Mouse (Mus musculus): ENCODE measurements around the gene Pom121. TPM values are rescaled to one million over a fixed set of nuclear protein-coding genes. Genes with fewer than 3 reads are reported as not detected.
"Not testable (repeated sequence)": the region's sequence is repeated elsewhere in the genome, so short reads cannot be mapped to it uniquely, and the experiment has no call there.

Gene Pom121
- total RNA-seq, 4 experiments from 2014 or later: 40.9 to 47.1 (median 44.0) TPM

- not testable (repeated sequence) for DNase-seq (ENCODE audit: low spot score in 2 of 2)
These were observed 25.1 kb downstream of the Pom121 start for GRCm38 (mm10) chr5:135369196-135369595.

DNA sequence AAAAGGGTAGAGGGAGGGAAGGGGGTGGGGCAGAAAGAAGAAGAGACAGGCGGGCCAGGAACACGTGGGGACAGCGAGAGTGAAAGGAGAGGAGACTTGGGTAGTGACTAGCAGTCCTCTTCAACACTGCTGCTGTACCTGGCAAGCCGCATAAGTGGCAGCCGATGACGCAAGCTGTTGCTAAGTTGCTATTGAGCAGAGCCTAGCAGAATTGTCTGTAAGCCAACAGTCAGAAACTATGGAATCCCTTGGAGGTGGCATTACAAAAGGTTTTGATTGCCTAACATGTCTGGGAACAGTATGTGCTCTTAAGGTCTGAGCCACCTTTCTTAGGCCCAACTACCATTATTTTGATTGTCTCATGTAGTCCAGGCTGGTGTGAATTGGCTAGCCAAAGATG is 26.0 kb downstream of the Pom121 start:
- no peak for DNase-seq (ENCODE audit: low spot score in 2 of 2)

DNA sequence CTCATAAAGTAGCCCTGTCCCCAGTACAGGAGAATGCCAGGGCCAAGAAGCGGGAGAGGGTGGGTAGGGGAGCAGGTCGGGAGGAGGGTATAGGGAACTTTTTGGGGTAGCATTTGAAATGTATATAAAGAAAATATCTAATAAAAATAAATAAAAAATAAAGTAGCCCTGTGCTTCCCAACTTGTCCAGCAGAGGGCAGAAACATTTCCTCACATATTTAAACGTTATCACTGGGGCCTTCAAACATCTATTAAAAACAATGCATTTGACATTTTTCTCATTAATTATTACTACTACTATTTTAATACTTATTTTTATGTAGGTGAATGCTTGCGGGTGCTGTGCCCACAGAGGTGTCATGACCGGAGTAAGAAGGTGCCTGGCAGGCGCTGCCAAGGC is 26.5 kb downstream of the Pom121 start:
- DNase-seq (ENCODE audit: low spot score in 2 of 2): no peak

DNA sequence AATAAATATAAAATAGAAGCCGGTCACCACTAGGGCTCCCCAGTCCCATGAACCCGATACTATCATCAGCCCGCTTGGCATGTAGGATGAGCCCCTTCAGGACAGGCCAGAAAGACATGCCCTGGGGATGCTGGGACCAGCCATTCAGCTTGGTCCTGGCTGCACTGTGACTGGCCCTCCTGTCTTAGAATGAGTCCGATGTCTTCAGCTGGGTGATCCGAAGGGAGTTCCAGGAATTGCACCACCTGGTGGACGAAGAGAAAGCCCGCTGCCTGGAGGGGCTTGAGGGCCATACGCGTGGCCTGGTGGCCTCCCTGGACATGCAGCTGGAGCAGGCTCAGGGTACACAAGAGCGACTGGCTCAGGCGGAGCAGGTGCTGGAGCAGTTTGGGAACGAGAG is 30.8 kb downstream of the Pom121 start:
- no peak for DNase-seq (ENCODE audit: low spot score in 2 of 2)

DNA sequence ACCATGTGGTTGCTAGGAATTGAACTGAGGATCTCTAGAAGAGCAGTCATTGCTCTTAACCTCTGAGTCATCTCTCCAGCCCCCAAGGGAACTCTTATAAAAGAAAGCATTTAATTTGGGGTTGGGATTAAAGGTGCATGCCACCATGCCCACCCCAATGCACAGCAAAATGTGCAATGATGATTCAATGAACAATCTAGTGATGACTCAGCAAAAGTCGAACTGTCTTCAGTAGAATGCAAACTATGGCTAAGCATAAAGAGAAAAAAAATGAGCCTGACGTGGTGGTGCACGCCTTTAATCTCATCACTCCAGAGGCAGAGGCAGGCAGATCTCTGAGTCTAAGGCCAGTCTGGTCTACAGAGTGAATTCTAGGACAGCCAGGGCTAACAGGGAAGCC is 31.8 kb downstream of the Pom121 start:
- DNase-seq (ENCODE audit: low spot score in 2 of 2): no peak

- no peak for DNase-seq (ENCODE audit: low spot score in 2 of 2)
These were observed 34.6 kb downstream of the Pom121 start for GRCm38 (mm10) chr5:135359772-135360171.

GRCm38 (mm10) chr5:135357556-135357955 is 36.8 kb downstream of the Pom121 start:
- DNase-seq (ENCODE audit: low spot score in 2 of 2): no peak

DNA sequence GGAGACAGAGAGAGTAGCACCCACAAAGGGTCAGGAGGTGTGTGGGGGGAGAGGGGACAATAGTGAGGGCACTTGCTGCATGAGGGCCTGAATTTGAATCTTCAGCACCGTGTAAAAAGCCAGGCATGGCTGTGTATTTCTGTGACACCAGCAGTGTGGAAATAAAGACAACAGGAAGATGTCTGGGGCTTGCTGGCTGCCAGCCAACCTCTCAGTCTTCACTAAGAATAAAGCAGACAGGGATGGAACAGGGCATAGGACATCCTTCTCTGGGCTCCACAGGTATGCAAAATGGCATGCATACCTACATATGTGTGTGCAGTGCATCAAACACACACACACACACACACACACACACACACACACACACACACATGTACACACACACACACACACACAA is 38.3 kb downstream of the Pom121 start:
- DNase-seq (ENCODE audit: low spot score in 2 of 2): no peak

GRCm38 (mm10) chr5:135353564-135353963 is 40.8 kb downstream of the Pom121 start:
- DNase-seq (ENCODE audit: low spot score in 2 of 2): no peak

DNA sequence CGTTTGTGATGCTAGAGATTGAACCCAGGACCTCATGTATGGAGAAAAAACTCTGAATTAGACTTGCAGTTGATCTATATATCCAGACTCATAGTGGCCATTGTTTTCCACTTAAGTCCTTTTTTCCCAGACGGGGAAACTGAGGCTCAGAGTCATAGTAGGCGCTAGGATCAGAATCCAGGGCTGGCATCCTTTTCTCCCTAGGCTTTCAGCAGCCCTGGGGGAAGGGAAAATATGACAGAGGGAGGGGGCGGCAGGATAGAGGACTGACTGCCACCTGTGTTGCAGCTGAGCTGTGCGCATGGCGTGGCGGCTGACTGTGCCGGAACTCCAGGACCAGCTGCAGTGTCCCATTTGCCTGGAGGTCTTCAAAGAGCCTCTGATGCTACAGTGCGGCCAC is 41.4 kb downstream of the Pom121 start, which contains the start of gene Trim50:
Gene Trim50 (plus strand): TSS at position 301 of the 400 bp plus-strand sequence.
- DNase-seq (ENCODE audit: low spot score in 2 of 2): no peak

- DNase-seq (ENCODE audit: low spot score in 2 of 2): no peak
These were observed 42.7 kb downstream of the Pom121 start for GRCm38 (mm10) chr5:135351606-135352005.

GRCm38 (mm10) chr5:135349862-135350261 is 44.5 kb downstream of the Pom121 start, which contains the start of gene Fkbp6:
Gene Fkbp6 (minus strand): TSS chr5:135350044.
- DNase-seq (ENCODE audit: low spot score in 2 of 2): no peak

- DNase-seq (ENCODE audit: low spot score in 2 of 2): no peak
These were observed 46.8 kb downstream of the Pom121 start for GRCm38 (mm10) chr5:135347511-135348011.

- no peak for DNase-seq (ENCODE audit: low spot score in 2 of 2)
These were observed 47.9 kb downstream of the Pom121 start for GRCm38 (mm10) chr5:135346430-135346829.

GRCm38 (mm10) chr5:135345989-135346388 is 48.4 kb downstream of the Pom121 start:
- DNase-seq (ENCODE audit: low spot score in 2 of 2): no peak

DNA sequence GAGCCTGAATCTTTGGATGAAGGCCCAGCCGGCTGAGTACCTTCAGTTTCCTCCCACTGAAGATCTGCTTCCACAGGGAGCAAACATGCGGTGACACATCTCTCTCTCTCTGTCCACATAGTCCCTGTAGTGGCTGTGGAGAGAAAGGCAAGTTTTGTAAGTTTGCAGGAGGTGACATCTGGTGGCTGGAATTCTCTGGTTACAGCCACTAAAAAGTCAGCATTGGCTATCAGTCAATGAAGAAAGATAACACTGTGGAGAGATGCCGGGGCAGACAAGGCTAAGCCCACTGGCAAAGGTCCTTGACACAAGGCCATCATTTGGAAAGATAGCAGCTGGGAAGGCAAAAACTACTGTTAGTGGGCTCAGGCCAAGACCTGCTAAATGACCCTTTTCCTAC is 56.8 kb downstream of the Pom121 start:
- no peak for DNase-seq (ENCODE audit: low spot score in 2 of 2)

DNA sequence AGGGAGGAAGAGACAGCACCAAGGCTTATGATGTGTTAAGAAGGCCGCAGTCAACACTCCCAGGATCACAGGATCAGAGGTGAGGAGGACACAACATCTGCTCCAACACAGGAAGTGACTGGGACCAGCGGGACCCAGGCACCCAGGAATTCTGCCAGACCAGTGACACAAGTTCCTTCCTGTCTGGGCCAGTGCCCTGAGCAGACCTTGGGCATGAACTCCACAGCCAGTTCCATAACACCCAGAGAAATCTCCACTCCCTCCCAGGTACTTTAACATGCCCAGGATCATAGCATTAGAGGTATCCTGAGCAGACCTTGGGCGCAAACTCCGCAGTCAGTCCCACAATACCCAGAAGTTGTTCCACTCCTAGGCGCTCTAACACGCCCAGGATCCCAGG is 63.2 kb downstream of the Pom121 start:
- no peak for DNase-seq (ENCODE audit: low spot score in 2 of 2)

- DNase-seq (ENCODE audit: low spot score in 2 of 2): no peak
These were observed 64.1 kb downstream of the Pom121 start for GRCm38 (mm10) chr5:135330201-135330600.

DNA sequence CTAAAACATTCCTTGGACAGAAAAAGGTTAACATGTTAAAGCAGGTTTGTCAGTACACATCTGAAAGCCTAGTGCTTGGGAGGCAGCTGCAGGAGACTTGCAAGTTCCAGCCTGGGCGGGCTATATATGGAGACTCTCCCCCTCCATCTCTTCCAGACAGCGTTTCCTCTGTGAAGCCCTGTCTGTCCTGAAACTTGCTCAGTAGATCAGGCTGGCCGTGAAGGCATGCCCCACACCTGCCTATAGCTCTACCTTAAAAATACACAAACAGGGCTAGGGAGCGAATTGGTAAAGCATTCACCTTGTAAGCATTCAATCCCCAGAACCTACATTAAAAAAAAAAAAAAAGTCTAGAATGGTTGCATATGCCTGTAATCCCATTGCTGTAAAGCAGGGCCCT is 64.9 kb downstream of the Pom121 start:
- no peak for DNase-seq (ENCODE audit: low spot score in 2 of 2)

Small RNA genes within 50 kb of the gene (microRNA-seq; reads per million reads assigned to microRNA genes)
- 0.44 to 1.9 reads per million in 2 experiments for gene Mir7033

Other genes with a start within 250 kb of the Pom121 start
- 10 to 100 TPM; 22.9 to 28.7 (median 27.5) TPM for gene Tbl2, start 244.9 kb downstream of the Pom121 start, total RNA-seq (2022)
- 10 to 100 TPM; 51.9 to 65.5 (median 57.1) TPM for gene Bcl7b, start 226.3 kb downstream of the Pom121 start, total RNA-seq (2022)
- 10 to 100 TPM; 69.3 to 77.7 (median 73.6) TPM for gene Baz1b, start 207.3 kb downstream of the Pom121 start, total RNA-seq (2022)
- 1 to 10 TPM; 4.3 to 6.5 (median 5.4) TPM for gene Fzd9, start 143.3 kb downstream of the Pom121 start, total RNA-seq (2022)
- gene Fkbp6, start 44.5 kb downstream of the Pom121 start, total RNA-seq (2022): under 1 TPM in 1 of 4 experiments, not detected in 3; 0.78 TPM
- not detected for gene Trim50, start 41.3 kb downstream of the Pom121 start, total RNA-seq (2022)
- 10 to 100 TPM; 13.6 to 22.3 (median 20.3) TPM for gene Nsun5, start 24.6 kb downstream of the Pom121 start, total RNA-seq (2022)
- 10 to 100 TPM; 41.3 to 47.8 (median 45.0) TPM for gene Hip1, start 150.6 kb upstream of the Pom121 start, total RNA-seq (2022)
- not detected for gene Ccl26, start 169.0 kb upstream of the Pom121 start, total RNA-seq (2022)
- gene Ccl24, start 178.5 kb upstream of the Pom121 start, total RNA-seq (2022): not detected
- 10 to 100 TPM; 81.1 to 92.6 (median 88.4) TPM for gene Rhbdd2, start 238.1 kb upstream of the Pom121 start, total RNA-seq (2022)

Measured in left cerebral cortex, adult 8-10 months (tissue).